Mouse (Mus musculus) adrenal gland (tissue): ENCODE measurements around the gene Jmjd7.

ENCODE experiments used
- intact Hi-C: fragments of 180-260 bp; cut with DNase I; formaldehyde crosslinking; loops from one replicate; pipeline ENCODE4 v1.15.1; 2025
- long read RNA-seq, 2 experiments: library from polyadenylated mRNA; unstranded; transcript quantifications; one replicate each; pipeline ENCODE4 v2.0.0; 2020; ENCODE audit warnings: borderline replicate concordance in 1 of 2; ENCODE audit not compliant: insufficient replicate concordance in 1 of 2

Gene Jmjd7
- long read RNA-seq, experiment 1, transcript Jmjd7-201 (8 exons, 1,373 nt) = major isoform, 5 of 9 reads
- long read RNA-seq, experiment 1, partial matches to known transcripts = 0 of 9 reads
- long read RNA-seq, experiment 1, other reads (novel, unspliced or antisense) = 4 of 9 reads
- long read RNA-seq, experiment 2, transcript Jmjd7-201 (8 exons, 1,373 nt) = major isoform, 7 of 9 reads
- long read RNA-seq, experiment 2, partial matches to known transcripts = 1 of 9 reads
- long read RNA-seq, experiment 2, other reads (novel, unspliced or antisense) = 1 of 9 reads

DNA sequence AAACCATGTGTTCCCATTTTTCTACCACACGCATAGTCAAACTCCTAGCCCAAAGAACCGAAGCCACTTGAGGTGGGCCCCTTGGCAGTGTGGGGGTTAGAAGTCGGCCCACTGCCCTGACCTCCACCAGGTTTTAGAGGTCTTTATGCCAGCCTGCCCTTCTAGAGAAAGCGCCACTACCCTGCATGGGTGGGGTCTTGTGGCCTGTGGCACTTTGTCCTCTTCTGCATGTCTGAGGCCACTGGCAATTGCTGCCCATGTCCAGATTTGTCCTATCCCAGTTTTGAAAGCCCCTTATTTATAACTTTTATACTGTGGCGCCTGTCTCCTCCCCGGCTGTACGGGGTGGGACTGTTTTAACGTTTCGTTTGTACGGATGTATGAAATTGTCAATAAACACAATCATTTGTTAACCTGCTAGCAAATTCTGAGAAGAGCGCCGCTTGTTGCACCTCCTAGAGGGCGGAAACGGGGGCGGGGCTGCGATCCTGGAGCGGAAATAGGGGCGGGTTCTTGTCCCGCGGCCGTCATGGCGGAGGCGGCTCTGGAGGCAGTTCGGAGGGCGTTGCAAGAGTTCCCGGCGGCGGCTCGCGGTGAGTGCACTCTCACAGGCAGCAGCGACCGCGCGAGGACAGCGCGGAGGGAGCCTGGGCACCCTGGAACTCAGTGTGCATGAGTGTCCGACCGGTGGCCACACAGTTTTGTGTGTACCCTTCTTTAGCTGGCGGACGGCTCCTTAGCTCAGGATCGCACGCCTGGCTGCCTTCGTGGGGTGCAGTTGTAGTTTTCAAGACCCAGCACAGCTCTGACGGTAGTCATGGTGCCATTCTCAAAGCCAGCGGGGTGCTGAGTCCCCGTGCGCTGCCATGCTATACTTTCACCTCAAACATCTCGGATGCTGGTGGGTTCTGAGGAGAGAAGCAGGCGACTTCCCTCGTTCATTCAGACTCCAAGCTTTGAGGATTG, at the start of gene Jmjd7, which contains the start of gene Gm28042:
Gene Jmjd7 (plus strand): TSS at position 500 of the 966 bp plus-strand sequence.
Gene Gm28042 (plus strand): TSS at position 510 of the 966 bp plus-strand sequence.
- intact Hi-C loops = no loop called here

DNA sequence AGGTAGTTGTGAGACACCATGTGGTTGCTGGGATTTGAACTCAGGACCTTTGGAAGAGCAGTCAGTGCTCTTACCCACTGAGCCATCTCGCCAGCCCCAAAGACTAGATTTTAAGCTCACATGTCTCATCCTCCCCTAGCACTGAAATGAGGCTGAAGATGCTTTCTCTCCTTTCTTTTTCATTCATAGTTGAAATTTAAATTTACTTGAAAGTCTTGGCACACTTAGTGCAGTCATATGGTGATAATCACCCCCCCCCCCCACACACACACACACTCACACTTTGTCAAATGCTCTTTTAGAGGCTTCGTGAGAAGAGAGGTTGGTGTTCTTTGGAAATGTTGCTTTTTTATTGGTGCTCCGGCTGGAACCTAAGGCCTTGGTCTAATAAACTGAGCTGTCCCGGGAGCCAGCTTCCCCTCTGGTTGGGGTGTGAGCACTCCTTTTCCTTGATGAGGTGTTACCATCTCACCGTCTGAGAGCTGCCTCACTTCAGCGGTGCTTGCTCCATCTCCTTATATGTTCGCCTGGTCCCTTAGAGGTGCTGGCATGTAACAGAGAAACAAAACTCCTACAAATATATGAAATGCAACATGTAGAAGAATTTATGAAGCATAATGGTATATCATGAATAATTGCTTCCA, 46.8 kb upstream of the Jmjd7 start:
- intact Hi-C loops = no loop called here

GRCm38 (mm10) chr2:119981631-119982030, 45.7 kb upstream of the Jmjd7 start:
- intact Hi-C loops = no loop called here

DNA sequence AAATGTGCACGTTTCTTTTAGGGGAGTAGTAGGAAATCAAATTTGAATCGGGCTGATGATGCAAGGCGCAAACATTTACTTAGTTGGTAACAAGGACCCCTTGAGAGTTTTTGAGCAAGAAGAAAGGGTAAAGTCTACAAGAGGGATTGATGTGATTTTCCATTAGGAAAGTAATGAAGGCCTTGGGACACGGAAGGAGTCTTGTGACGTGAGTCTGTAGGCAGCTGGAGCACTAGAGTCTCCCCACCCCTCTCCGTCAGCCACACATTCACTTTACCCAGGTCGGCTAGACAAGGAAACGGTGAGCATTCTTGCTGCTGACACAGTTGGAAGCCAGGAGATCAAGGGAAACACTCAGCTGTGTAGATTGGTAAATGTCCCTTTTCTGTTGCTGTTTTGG, 41.4 kb upstream of the Jmjd7 start:
- intact Hi-C loops = no loop called here

DNA sequence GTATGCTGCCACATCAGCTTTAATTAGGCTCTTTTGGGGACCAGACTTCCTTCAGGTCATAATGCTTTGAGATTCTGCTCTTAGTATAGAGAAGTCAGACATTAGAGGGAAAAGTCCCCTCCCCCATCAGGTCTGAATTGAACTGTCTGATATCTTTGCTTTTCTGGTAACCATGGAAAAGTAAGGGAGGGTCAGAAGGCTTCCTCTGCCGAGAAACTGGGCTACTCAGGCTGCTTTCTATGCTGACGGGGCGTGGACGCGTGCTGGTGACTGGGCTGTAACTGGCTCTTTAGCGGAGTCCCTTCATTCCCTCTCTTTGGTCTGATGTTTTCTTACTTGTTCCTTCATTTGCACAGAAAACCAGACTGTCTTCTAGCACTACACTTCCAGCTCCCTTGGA, 40.9 kb upstream of the Jmjd7 start:
- intact Hi-C loops = no loop called here

DNA sequence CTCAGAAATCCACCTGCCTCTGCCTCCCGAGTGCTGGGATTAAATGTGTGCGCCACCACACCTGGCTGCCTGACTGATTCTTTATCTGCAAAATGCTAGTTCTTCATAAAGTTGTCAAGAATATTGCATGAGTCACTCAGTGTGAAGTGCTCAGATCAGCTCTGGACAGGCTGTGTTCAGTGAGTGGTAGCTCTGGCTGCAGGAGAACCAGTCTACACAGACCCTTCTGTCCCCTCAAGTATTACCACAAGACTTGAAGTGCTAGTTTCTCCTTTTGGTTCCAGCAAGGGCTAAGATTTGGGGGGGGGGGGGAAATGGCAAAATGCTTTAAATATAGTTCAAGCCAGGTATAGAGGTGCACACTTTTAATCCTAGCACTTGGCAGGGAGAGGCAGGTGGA, 39.8 kb upstream of the Jmjd7 start:
- intact Hi-C loops = no loop called here

DNA sequence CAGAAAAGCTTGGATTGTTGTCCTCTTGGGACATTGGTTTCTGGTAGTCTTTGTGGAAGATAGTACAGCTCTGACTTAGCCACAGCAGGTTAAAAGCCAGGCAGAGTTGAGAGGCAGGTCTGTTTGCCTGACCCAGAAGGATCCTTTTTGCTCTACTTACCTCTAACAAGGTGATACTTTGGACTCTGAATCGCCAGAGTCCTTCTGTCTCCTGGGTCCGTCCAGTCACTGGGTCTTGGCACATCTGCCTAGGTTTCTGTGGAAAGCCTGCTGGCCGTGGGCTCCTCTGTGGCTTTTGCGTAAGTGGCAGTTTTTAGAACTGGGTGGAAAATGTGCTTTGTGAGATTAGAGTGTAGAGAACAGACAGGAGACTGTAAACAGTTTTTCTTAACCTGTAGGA, 38.3 kb upstream of the Jmjd7 start:
- intact Hi-C loops = no loop called here

GRCm38 (mm10) chr2:119990881-119991280, 36.4 kb upstream of the Jmjd7 start:
- intact Hi-C loops = no loop called here

DNA sequence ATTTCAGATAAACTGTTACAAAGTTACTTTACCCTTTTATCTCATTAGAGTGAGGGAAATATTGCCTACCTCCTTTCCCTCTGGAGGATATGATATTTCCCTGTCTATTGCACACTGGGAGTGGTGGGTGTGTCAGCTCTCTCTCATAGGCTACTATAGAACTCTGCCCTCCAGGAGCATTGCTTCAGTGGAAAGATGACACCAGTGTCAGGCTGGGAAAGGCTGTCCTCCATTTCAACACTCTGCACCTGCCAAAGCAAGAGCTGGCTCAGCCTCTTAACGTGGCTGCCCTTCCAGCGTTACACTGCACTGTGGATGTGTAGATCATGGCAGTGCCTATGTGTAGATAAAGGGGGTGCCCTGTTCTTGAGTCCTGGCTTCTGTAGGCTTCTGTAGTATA, 34.9 kb upstream of the Jmjd7 start:
- intact Hi-C loops = no loop called here

DNA sequence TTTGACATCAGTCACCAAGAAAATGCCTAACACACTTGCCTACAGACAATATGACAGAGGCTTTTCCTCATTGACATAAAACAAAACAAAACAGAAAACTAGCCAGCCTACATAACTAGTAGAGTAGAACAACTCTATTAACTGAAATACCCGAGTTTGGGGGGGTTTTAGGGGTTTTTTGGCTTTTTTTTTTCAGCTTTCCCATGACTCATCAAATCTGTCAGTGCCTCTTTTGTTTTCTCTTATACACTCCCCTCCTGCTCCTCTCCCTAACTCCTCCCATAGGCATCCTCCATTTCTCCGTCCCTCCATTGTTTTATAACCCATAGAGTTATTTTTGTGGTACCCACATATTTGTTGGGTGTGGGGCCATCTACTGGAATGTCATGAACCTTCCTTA, 33.8 kb upstream of the Jmjd7 start:
- intact Hi-C loops = no loop called here

- intact Hi-C loops = no loop called here
Observed at GRCm38 (mm10) chr2:119994839-119995238, 32.4 kb upstream of the Jmjd7 start.

DNA sequence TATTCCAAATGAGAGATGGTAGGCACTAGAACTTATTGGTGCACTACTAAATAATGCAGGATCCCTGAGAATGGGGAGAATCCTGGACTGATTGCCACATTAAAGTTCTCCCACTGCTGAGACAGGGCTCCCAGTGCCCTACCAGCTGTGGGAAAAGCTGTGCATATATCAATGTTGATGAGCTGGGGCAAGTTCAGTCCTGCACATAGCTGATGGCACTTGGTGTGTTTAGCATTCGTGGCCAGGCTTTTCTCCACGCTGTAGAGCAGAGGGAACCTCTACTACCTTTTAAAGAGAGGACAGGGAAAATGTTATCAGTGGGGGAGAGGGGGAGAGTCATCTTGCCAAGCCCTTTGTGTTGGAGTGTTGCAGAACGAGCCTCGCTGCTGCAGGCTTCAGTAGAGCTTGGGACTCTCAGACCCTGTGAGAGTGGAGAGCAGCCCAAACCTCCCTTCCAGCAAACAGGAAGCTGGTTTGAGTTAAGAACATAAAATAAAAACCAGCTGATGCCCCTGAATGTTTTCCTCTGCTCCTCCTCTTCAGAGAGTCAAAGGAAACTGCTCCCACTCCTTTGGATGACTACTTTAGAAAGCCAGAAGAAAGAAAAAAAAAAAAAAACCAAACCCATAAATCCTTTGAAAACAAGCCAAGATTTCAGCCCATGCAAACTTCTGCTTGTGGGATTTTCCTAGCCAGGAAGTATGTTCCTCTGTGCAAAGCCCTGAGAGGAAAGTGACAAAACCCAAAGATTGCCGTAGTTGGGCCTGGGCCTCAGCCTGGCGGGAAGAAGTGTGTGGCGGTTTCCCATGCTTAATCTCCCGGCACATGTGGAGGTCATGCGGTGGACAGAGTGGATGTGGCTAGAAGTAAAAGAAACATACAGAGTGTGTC, 31.6 kb upstream of the Jmjd7 start:
- intact Hi-C loops = no loop called here

GRCm38 (mm10) chr2:119997354-119997753, 29.9 kb upstream of the Jmjd7 start:
- intact Hi-C loops = no loop called here

- intact Hi-C loops = no loop called here
Observed at GRCm38 (mm10) chr2:119999731-120000130, 27.6 kb upstream of the Jmjd7 start.

DNA sequence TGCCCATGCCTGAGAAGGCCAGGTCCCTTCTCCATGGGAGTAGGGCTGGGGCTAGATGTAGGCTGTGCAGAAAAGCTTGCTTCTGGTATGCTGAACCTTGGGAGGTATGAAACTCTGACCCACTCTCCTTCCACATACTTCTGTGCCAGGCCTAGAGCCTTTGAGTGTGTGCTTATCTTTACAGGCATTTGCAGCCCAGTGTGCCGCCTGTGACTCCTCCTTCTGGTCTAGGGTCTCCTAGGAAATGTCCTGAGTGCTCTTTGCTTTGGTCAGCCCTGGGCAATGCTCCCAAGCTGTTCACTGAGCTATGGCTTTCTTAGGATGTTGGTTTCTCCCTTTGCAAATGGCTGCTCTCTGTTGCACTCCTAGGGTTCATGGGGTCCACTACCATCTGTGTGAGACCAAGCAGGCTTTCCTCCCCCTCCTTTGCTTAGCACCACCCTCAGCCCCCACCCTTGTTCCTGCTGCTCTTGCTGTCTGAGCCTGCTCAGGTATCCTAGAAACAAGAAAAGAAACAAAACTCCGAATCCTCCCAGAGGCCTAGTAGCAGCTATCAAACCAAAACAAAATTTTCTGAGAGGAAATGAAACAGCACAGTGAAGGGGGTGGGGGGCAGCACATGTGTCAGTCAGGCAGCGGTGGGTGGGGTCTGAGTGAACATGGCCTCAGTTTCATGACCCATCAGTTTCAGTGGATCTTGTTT, 26.2 kb upstream of the Jmjd7 start:
- intact Hi-C loops = no loop called here

GRCm38 (mm10) chr2:120001956-120002355, 25.3 kb upstream of the Jmjd7 start:
- intact Hi-C loops = no loop called here

GRCm38 (mm10) chr2:120003970-120004369, 23.3 kb upstream of the Jmjd7 start:
- intact Hi-C loops = no loop called here

- intact Hi-C loops = no loop called here
Observed at GRCm38 (mm10) chr2:120006696-120007095, 20.6 kb upstream of the Jmjd7 start.

GRCm38 (mm10) chr2:120007680-120008210, 19.5 kb upstream of the Jmjd7 start:
- intact Hi-C loops = no loop called here

- intact Hi-C loops = no loop called here
Observed at GRCm38 (mm10) chr2:120008672-120009071, 18.6 kb upstream of the Jmjd7 start.
